In genomic region chr2:163252645-163253044, GRCm38 (mm10) we compare ENCODE assay signal across 12 mouse cellular contexts. TPM values are rescaled to one million over a fixed set of nuclear protein-coding genes. Genes with fewer than 3 reads are reported as not detected.
DNase-seq lines count a peak whose midpoint lies in the region; ATAC-seq and TF ChIP-seq lines count a peak whose summit lies in the region.
"Had no signal": no experiment of that assay in that cellular context is flagged by ENCODE, and none has a peak within 500 bp of the region (broad histone marks: within the 10 kb centered on the region; RNA-seq: fewer than 3 reads in every experiment).

No protein-coding gene starts in this region.

- no peak for DNase-seq in layer of hippocampus, adult 2 months (ENCODE audit: low spot score in 2 of 2)
- DNase-seq in layer of hippocampus, postnatal 36 days, result no peak
- peak; percentile 37 for DNase-seq in MN1 (ENCODE audit: low spot score)
- DNase-seq in liver, embryonic 14.5 days (ENCODE audit: low read depth in 3 of 3, low spot score in 3 of 3), result no peak
- DNase-seq in cerebellum, postnatal 10 days, result no peak
- no peak for DNase-seq in right cerebral cortex, postnatal 4 days
- no peak for DNase-seq in left cerebral cortex, adult 8-10 months (ENCODE audit: low spot score in 2 of 2)
- DNase-seq: cerebellum, adult 11 months; kidney, postnatal 10 days had no signal

- no peak overlapping the region for H3K4me2 ChIP-seq in liver, embryonic 14.5 days (ENCODE audit: low read depth)
- H3K4me2 ChIP-seq: heart, embryonic 15.5 days; limb, embryonic 13.5 days had no signal

- no peak for TF ChIP-seq EP300 in liver, embryonic 14.5 days (IDR thresholded peaks at IDR 0.05; ENCODE audit: low read depth)

- no peak overlapping the region for H3K9ac ChIP-seq in liver, embryonic 14.5 days (replicated peaks)
- H3K9ac ChIP-seq: heart, embryonic 15.5 days; limb, embryonic 13.5 days had no signal

- H3K27ac ChIP-seq in layer of hippocampus, adult 2 months, result no peak overlapping the region
- no peak overlapping the region for H3K27ac ChIP-seq in liver, embryonic 14.5 days
- H3K27ac ChIP-seq: heart, embryonic 15.5 days; limb, embryonic 13.5 days had no signal

- TF ChIP-seq CTCF in layer of hippocampus, adult 2 months (conservative IDR thresholded peaks at IDR 0.05), result peak; percentile 41
- TF ChIP-seq CTCF in E14TG2a.4 (conservative IDR thresholded peaks at IDR 0.05; ENCODE audit: low read length), result peak; percentile 61
- peak; percentile 43 for TF ChIP-seq CTCF in liver, embryonic 14.5 days (IDR thresholded peaks at IDR 0.05; ENCODE audit: low read depth)

- H3K9me3 ChIP-seq in E14TG2a.4 (ENCODE audit: low read length), result no peaks in the 10 kb centered on the region
- no peaks in the 10 kb centered on the region for H3K9me3 ChIP-seq in liver, embryonic 14.5 days (ENCODE audit: control insufficient read depth, low read length)
- H3K9me3 ChIP-seq: heart, embryonic 15.5 days; limb, embryonic 13.5 days had no signal

- WGBS in liver, embryonic 14.5 days (ENCODE audit: insufficient replicate concordance), result 66% methylated on average over 2 of the region's 2 CpGs

- H3K4me1 ChIP-seq in E14TG2a.4 (replicated peaks; ENCODE audit: low read depth, low read length), result peaks cover 2% of the 10 kb centered on the region; the same call in 1 of the 2 replicates
- 0 out of 4 replicates have a peak, but pooled peaks cover 0 to 2% of the 10 kb centered on the region in 2 experiments for H3K4me1 ChIP-seq in liver, embryonic 14.5 days (replicated peaks; ENCODE audit: control insufficient read depth in 2 of 2, insufficient read depth in 2 of 2, low read length in 1 of 2)
- H3K4me1 ChIP-seq: heart, embryonic 15.5 days had no signal

- no peak overlapping the region for H3K4me3 ChIP-seq in layer of hippocampus, adult 2 months
- H3K4me3 ChIP-seq in E14TG2a.4 (replicated peaks; ENCODE audit: low read length), result no peak overlapping the region
- H3K4me3 ChIP-seq in liver, embryonic 14.5 days (ENCODE audit: insufficient read depth in 1 of 2, low read depth in 2 of 2, low read length in 2 of 2), result no peak overlapping the region
- H3K4me3 ChIP-seq: heart, embryonic 15.5 days; limb, embryonic 13.5 days had no signal

- ATAC-seq in liver, embryonic 14.5 days (ENCODE audit: insufficient read depth), result no peak

- H3K36me3 ChIP-seq in E14TG2a.4 (ENCODE audit: insufficient read depth, low read length), result no peaks in the 10 kb centered on the region
- H3K36me3 ChIP-seq in liver, embryonic 14.5 days (replicated peaks; ENCODE audit: control insufficient read depth, insufficient read depth, low read depth), result no peaks in the 10 kb centered on the region
- H3K36me3 ChIP-seq: heart, embryonic 15.5 days; limb, embryonic 13.5 days had no signal

- H3K27me3 ChIP-seq in E14TG2a.4 (ENCODE audit: insufficient read depth, low read length), result no peaks in the 10 kb centered on the region
- peaks cover 2% of the 10 kb centered on the region; the same call in 1 of the 2 replicates for H3K27me3 ChIP-seq in liver, embryonic 14.5 days (ENCODE audit: control insufficient read depth, insufficient read depth, low read length)
- H3K27me3 ChIP-seq: heart, embryonic 15.5 days had no signal

RNA-seq across cellular contexts. Expression of gene Tox2, which starts 49.7 kb away (rescaled TPM):
- 10 to 100 TPM; 20.8 to 21.3 TPM for total RNA-seq in layer of hippocampus, adult 2 months (2021)
- total RNA-seq in layer of hippocampus, postnatal 36 days (2021), result 10 to 100 TPM; 18.6 to 20.9 TPM
- 0.71 and 1.4 TPM in 2 replicates for polyA plus RNA-seq in liver, embryonic 14.5 days (2012; rRNA removed)
- polyA plus RNA-seq in liver, embryonic 14.5 days (2014; fragmentation: Nextera tagmentation; extraction: Ambion mirVana), result 0.25 and 0.45 TPM in 2 replicates
- total RNA-seq in left cerebral cortex, adult 8-10 months (2022), result 10 to 100 TPM; 28.8 to 37.3 (median 34.1) TPM
